In genomic region chr10:127543916-127544315, GRCm38 (mm10) we compare ENCODE assay signal across 18 mouse cellular contexts. TPM values are rescaled to one million over a fixed set of nuclear protein-coding genes. Genes with fewer than 3 reads are reported as not detected.
DNase-seq lines count a peak whose midpoint lies in the region; TF ChIP-seq lines count a peak whose summit lies in the region.
"Had no signal": no experiment of that assay in that cellular context is flagged by ENCODE, and none has a peak within 500 bp of the region (broad histone marks: within the 10 kb centered on the region; RNA-seq: fewer than 3 reads in every experiment).

No protein-coding gene starts in this region.

- no peaks in the 10 kb centered on the region for H3K27me3 ChIP-seq in C2C12 (ENCODE audit: control insufficient read depth, insufficient read depth, insufficient read length)
- H3K27me3 ChIP-seq: embryonic facial prominence, embryonic 12.5 days; forebrain, embryonic 12.5 days; Patski had no signal

- TF ChIP-seq CTCF in C2C12 (IDR thresholded peaks at IDR 0.05; ENCODE audit: control insufficient read depth, insufficient read depth, insufficient read length), result no peak

- DNase-seq in fat pad, adult 2 months (ENCODE audit: extremely low read depth, low read depth, low spot score), result peak; percentile 26
- no peak for DNase-seq in kidney, postnatal 10 days
- DNase-seq in right cerebral cortex, adult 18-20 months, result no peak
- DNase-seq in lung, postnatal 36 days, result no peak
- DNase-seq: adrenal gland, adult 8-10 months; B cell, adult 2 months; cerebellum, adult 11-12 months; cerebellum, adult 2 months; cerebellum, adult 9-10 months; cerebellum, postnatal 10 days; cerebellum, postnatal 25 days had no signal

- peaks cover 89% of the 10 kb centered on the region for H3K36me3 ChIP-seq in C2C12 (ENCODE audit: control insufficient read depth, insufficient read depth)

- H3K79me3 ChIP-seq in C2C12 (ENCODE audit: low read depth), result no peaks in the 10 kb centered on the region

- no peak overlapping the region for H3K4me3 ChIP-seq in C2C12 (ENCODE audit: insufficient read depth, poor library complexity, severe bottlenecking)
- H3K4me3 ChIP-seq: embryonic facial prominence, embryonic 10.5 days; embryonic facial prominence, embryonic 12.5 days; forebrain, embryonic 10.5 days; forebrain, embryonic 12.5 days had no signal

- no peaks in the 10 kb centered on the region for H3K79me2 ChIP-seq in C2C12 (ENCODE audit: control insufficient read depth, insufficient read depth)

- H3ac ChIP-seq in C2C12 (ENCODE audit: control insufficient read depth, insufficient read length, low read depth), result no peak overlapping the region

TF ChIP-seq in C2C12, 6 proteins besides CTCF, POLR2A, EP300 and RAD21:
- TF ChIP-seq MYOG (IDR thresholded peaks at IDR 0.05; ENCODE audit: control insufficient read depth, extremely low read depth, insufficient read length), result no peak
- no peak for TF ChIP-seq MYOD1 (IDR thresholded peaks at IDR 0.05; ENCODE audit: control insufficient read depth, insufficient read length, low read depth)
- no peak for TF ChIP-seq FOSL1 (IDR thresholded peaks at IDR 0.05; ENCODE audit: insufficient read depth, low read length, poor library complexity, severe bottlenecking)
- TF ChIP-seq CEBPB (IDR thresholded peaks at IDR 0.05; ENCODE audit: low read depth), result no peak
- TF ChIP-seq USF1 (IDR thresholded peaks at IDR 0.05; ENCODE audit: low read depth), result peak; percentile 40
TF ChIP-seq in C2C12: peak in this region for 1.

RNA-seq across cellular contexts. Expression of gene Nxph4, which starts 9.6 kb away (rescaled TPM):
- 1.2 TPM for polyA plus RNA-seq in C2C12 (2012; fragmentation: generic; extraction: Trizol)
- polyA plus RNA-seq: activated CD4-positive, CD25-positive, alpha-beta regulatory T cell, adult 4 months had no signal

RNA-seq across cellular contexts. Expression of gene Shmt2, which starts 21.7 kb away (rescaled TPM):
- polyA plus RNA-seq in C2C12 (2012; fragmentation: generic; extraction: Trizol), result 340 TPM

RNA-seq across cellular contexts. Expression of gene Ndufa4l2, which starts 29.1 kb away (rescaled TPM):
- 0.42 TPM for polyA plus RNA-seq in C2C12 (2012; fragmentation: generic; extraction: Trizol)
- polyA plus RNA-seq: activated CD4-positive, CD25-positive, alpha-beta regulatory T cell, adult 4 months had no signal

RNA-seq across cellular contexts. Expression of gene Stac3, which starts 42.4 kb away (rescaled TPM):
- 9.7 TPM for polyA plus RNA-seq in C2C12 (2012; fragmentation: generic; extraction: Trizol)
